Mouse (Mus musculus): ENCODE results near the gene Gm4737. TPM values are rescaled to one million over a fixed set of nuclear protein-coding genes. Genes with fewer than 3 reads are reported as not detected.

The Gm4737 gene
- 39.5 and 43.9 TPM in 2 replicates for polyA plus RNA-seq (2012; rRNA removed)

DNA sequence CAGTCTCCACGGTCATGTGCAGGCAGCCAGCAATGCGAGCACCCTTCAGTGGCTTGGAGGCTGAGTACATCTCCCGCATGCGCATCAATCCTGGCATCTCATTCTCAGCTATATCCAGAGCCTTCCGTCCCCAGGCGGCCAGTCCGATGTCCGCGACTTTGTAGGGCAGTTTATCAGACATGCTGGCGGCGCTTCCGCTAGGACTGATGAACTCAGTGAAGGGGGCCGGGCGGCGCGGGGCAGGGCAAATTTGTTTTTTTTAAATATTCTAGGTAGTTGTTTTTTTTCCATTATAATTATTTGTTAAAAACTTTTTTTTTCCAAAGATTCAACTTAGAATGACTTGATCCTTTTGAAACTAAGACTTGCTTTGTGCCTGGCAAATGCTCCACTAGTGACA lies at the start of gene Gm4737:
Gene Gm4737, minus strand, starts transcription at position 246 of the 400 bp plus-strand sequence.

DNA sequence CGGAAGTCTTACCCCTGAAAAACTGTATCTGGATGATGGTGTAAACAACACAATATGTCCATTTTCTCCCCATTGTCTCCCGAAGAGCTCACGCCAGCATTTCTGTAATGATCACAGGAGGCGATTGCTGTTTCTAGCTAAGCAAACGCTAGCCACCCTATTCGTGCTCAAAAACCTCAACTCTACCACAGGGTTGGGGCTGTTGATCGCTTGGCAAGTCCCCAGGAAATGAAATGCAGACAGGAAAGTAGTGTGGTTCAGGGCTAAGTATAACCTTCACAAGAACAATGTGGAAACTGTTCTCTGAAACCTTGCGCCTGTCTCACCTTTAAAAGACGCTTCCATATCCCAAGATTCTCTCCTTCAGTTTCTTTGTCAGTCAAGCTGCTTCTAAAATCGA lies 34.9 kb downstream of the Gm4737 start, which contains the start of gene Cd96:
Gene Cd96, minus strand, starts transcription at position 232 of the 400 bp plus-strand sequence.

Other genes with a start within 250 kb of the Gm4737 start
- 14.0 and 21.1 TPM in 2 replicates for gene Phldb2, start 201.5 kb downstream of the Gm4737 start, polyA plus RNA-seq (2012; rRNA removed)
- 0.48 and 0.53 TPM in 2 replicates for gene Plcxd2, start 144.9 kb downstream of the Gm4737 start, polyA plus RNA-seq (2012; rRNA removed)
- 0.07 TPM in 2 replicates for gene Cd96, start 34.8 kb downstream of the Gm4737 start, polyA plus RNA-seq (2012; rRNA removed)

Measured in ovary, adult 2 months (tissue).